Mouse (Mus musculus): ENCODE measurements around the gene Spred2.

- no peak for TF ChIP-seq GATA1 (IDR thresholded peaks at IDR 0.05; ENCODE audit: borderline replicate concordance, low read length)
- TF ChIP-seq FLI1 (IDR thresholded peaks at IDR 0.05; ENCODE audit: low read length) = no peak
These were observed 4.5 kb downstream of the Spred2 start for GRCm38 (mm10) chr11:19928633-19929032.

Measured in megakaryocyte, embryonic 14.5 days (primary cell).